Mouse (Mus musculus) cerebellum, adult 11 months (tissue): ENCODE data around the gene Tecta.

ENCODE experiments used
- DNase-seq: peaks from one replicate; pipeline ENCODE4 v3.0.0; 2022

The Tecta gene

DNA sequence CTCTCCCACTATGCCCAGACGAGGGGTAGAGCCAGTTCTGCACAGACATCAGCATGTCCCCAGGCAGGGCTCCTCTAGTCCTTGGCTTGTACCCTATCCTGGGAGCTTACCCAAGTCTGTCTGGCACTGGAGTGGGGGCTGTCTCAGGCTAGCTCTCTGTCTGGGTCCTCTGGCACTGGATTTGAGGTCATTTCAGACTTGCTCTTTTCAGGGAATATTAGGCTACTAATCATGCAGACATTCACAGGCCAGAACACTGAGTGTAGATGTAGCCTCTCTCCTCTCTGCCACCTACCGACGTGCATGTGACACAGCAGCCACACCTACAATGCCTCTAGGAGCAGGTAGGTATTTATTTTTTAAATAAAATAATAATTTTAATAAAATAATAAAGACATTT lies 82.4 kb downstream of the Tecta start:
- DNase-seq = no peak

DNA sequence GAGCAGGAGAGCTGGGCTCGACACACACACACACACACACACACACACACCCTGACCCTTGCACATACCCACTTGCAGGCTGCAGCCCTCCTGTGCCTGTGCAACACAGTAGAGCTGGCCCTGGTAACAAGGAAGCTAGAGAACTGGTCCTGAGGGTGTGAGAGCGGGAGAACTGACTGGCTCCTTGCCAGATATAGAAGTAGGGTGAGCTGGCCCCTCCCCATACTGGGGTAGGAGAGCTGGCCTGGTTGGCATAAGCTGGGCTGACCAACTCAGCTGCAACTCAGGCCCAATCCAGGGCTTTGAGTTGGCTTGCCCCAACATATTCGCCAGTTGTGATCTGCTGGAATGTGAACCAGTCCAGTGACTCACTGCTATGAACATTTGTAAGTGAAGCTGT lies 83.9 kb downstream of the Tecta start:
- DNase-seq = no peak

DNA sequence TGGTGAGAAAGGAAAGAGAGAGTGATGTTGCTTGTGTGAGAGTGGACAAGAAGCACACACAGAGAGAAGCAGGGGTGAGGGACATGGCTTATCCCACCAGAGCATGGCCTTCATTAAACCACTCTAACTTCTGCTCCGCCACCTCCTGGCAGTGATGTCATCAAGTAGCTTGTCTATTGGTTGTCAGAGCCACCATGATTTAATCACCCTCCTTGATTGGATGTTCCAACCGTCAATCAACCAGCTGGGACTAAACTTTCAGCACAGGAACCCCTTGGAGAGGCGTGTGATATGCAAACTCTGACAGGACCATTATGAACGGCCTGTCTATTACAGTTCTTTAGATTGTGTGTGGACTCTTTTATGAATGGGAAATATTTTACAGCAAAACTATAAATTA lies 84.8 kb downstream of the Tecta start:
- no peak for DNase-seq

DNA sequence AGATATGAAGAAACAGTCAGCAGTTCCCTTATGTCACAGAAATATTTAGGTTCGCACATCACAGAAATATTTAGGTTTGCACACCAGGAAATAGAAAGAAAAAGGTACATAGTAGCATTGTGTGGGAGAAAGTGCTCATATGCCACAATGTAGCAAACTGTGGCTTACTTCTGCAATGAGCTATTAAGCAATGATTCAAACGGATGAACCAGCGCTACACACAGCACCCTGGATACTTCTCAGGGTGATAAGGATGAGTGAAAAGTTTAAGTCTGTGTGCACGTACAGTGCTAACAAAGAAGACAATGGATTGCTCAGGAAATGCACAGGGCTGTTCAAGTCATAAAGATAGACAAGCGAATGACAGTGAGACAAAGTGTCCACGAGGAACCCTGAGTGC lies 85.3 kb downstream of the Tecta start:
- DNase-seq = no peak

DNA sequence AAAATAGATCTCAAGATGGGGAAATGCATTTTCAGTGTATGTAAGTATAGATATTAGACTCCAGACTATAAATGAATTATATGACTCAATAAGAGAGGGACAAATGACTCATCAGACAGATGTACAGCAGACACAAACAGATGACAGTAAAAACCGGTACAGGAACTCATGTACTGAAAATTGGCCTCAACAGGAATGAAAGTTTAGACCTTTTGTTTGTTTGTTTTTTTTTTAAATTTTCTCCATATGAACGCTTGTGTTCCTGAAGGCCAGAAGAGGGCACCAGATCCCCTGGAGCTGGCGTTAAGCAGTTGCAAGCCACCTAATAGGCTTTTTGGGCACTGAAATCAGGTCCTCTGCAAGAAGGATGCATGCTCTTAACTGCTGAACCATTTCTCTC lies 85.9 kb downstream of the Tecta start:
- DNase-seq = no peak

DNA sequence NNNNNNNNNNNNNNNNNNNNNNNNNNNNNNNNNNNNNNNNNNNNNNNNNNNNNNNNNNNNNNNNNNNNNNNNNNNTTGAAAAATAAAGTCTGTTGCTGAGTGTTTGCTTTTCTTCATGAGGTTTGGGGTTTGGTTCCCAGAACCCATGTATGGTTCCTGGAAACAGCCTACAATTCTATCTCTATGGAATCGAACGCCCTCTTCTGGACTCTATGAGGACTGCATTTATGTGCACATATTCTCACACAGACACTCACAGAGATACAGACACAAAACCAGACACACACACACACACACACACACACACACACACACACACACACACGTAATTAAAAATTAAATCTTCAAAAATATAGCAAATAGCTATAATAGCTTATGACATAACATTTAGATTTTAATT lies 88.4 kb downstream of the Tecta start:
- no peak for DNase-seq

DNA sequence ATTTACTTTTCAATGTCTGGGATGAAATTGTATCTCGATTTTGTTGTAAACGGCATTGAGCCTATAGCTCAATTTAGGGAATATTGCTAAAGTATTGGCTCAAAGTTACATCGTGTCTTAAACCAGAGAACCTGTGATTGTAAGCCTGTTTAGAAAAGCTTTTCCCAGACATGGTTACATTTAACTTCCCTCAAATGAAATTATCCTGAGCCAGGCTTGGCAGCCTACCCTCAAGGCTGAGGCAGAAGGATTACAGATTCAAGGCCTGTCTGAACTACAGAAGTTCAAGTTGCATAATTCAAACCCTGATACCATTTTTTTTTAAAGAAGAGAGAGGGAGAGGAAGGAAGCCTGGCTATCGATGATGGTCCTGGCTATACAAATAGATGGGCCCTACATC lies 95.8 kb downstream of the Tecta start:
- no peak for DNase-seq

DNA sequence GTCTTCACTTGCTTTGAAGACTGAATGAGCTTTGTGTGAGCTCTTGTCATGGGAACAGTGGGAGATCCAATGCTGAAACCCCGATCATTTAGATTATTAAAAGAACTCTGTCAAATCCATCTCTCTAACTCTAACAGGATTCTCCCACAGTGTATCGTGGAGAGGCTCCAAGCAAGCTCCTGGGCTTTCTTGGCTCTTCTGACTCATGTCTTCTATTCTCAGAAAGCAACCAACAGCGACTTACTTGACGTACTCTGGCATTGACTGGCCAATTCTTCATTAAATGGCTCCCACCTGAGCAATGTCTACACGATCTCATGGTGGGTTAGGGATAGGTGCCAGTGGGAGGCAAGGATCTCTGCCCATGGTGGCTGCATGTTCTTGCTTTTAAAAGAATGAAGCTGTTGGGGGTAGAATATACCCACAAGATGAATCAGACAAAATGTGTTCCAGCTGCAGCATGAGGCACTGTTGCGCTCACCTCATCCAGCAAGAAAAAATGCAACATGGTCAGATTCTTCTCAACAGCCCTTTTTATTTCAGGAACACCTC lies 98.6 kb downstream of the Tecta start:
- no peak for DNase-seq

DNA sequence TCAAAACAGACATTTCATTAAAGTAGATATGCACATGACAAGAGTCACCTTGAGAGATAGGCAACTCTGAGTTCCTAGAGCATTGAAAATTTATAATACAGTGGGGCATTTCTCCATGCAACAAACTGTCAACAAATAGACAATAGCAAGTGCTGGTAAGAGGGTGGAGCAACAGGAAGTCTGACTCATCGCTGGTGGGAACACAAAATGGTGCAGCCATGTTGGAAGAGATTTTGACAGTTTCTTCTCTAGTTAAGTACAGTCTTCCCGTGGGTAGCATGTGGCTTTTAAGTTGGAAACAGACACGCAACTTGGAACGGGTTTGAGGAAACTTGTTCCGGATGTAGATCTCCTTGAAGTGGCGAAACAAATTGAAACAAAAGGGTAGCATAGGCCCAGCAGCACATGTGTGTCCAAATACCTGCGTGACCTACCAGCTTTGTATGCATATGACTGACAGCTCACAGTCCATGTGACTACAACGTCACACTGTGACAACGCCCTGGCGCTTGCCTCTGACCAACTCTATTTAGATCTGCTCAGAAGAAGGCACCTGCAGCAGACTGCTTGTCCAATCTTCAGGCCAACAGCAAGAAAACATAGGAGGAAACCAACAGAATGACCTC lies 103.3 kb downstream of the Tecta start:
- no peak for DNase-seq

DNA sequence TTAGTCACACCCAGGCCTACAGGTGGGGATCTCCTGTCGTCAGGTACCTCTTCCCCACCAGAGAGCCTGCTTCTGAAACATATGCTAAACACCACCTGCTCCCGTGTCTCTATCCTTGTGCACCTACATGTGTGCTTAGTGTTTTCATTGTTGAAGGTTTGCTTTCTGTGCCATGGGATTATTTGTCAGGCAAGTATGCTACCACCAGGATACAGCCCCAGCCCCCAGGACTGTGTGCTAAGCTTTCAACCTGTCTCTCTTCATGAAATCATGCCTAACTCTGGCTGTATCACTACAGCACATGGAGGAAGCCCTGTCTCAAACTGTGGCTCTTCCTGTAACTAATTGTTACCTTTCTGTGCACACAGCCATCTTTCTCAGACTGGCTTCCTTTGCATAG lies 105.6 kb downstream of the Tecta start:
- DNase-seq = no peak

DNA sequence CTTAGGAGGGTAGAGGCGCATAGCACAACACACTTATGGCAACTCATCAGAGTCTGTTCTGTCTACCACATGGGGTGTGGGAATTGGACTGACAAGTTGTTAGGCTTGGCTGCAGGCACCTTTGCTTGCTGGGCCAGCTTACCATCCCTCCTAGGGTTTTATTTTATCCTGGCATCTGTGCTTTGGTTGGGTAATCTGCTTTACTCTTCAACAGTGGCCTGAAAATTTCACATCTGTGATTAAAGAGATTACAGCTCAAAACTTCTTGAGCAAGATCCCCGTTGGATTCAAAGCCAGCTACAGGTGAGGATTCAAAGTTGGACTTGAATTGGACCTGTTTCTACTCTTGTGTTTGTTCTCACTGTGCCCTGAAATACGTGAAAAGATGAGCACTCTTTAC lies 106.1 kb downstream of the Tecta start:
- DNase-seq = no peak

DNA sequence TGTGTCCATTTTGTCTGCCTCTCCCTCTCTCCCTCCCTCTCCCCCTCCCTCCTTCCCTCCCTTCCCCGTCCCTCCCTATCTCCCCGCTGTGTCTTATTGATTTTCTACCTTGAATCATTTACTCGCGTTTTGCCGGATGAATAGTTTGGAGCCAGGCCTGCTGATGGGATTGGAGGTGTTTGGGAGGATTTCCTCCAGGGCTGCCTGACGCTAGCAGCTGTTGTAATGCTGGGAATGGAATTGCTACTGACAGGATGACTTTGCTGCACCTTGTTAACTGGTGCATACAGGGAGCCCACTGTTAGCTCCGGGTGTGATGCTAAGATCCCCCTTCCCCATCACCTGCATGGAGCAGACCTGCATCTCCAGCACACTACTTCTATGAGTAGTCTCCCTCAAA lies 106.7 kb downstream of the Tecta start:
- DNase-seq = no peak

DNA sequence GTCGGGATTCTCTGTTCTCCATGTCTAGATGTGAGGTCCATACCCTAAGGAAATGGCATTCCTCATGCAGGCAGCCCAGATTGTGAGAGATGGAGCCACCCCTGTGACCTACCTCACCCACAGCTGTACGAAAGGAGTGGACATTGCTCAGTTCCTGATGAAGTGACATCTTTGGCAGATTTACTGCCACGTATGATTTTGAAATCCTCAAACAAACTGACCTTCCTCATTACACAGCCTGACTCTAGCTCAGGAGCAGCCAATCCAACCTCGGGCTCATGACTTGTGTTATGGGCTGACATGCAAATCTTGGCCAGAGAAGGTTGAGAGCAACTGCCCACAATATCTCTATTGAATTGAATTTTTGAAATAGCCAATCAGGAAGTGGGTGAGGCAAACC lies 120.1 kb downstream of the Tecta start:
- DNase-seq = no peak
